Mouse (Mus musculus) myocyte (in vitro differentiated cells): Measurements from ENCODE around the gene Ube2f. TPM values are rescaled to one million over a fixed set of nuclear protein-coding genes. Genes with fewer than 3 reads are reported as not detected.

Experiments
- H3K27me3 ChIP-seq: one replicate; pipeline ENCODE4 v1.6.1; 2011; ENCODE audit not compliant: control insufficient read depth, insufficient read depth, insufficient read length
- H3K36me3 ChIP-seq: one replicate; pipeline ENCODE4 v1.6.1; 2011; ENCODE audit not compliant: control insufficient read depth, insufficient read depth
- H3K4me2 ChIP-seq: one replicate; pipeline ENCODE4 v1.6.1; 2011; ENCODE audit warnings: low read depth, control low read depth
- H3K4me3 ChIP-seq: one replicate; pipeline ENCODE4 v1.5.1; 2011; ENCODE audit warnings: mild to moderate bottlenecking, control low read depth, moderate library complexity
- H3K79me2 ChIP-seq: one replicate; pipeline ENCODE4 v1.6.1; 2011; ENCODE audit not compliant: control insufficient read depth, insufficient read depth
- H3ac ChIP-seq: one replicate; pipeline ENCODE4 v1.6.1; 2011; ENCODE audit not compliant: control insufficient read depth, insufficient read length
- CEBPB ChIP-seq: IDR thresholded peaks from 2 replicates; pipeline ENCODE4 v1.6.1; 2011; ENCODE audit warnings: mild to moderate bottlenecking, moderate library complexity; ENCODE audit not compliant: poor library complexity, insufficient read depth, severe bottlenecking
- E2F4 ChIP-seq: IDR thresholded peaks from one replicate; pipeline ENCODE4 v1.6.1; 2011; ENCODE audit warnings: mild to moderate bottlenecking, control low read depth, moderate library complexity; ENCODE audit not compliant: insufficient read depth
- MAX ChIP-seq: IDR thresholded peaks from one replicate; pipeline ENCODE4 v1.6.1; 2011; ENCODE audit warnings: low read depth, mild to moderate bottlenecking, control low read depth
- MYOD1 ChIP-seq, 3 experiments: IDR thresholded peaks; one replicate each; pipeline ENCODE4 v1.6.1; 2011; ENCODE audit warnings: control low read depth in 2 of 3, low read depth in 2 of 3, mild to moderate bottlenecking in 2 of 3, moderate library complexity in 1 of 3; ENCODE audit not compliant: insufficient read length in 2 of 3, control insufficient read depth in 1 of 3
- MYOG ChIP-seq, 3 experiments: IDR thresholded peaks; one replicate each; pipeline ENCODE4 v1.6.1; 2011; ENCODE audit warnings: control low read depth in 2 of 3, low read depth in 2 of 3, mild to moderate bottlenecking in 2 of 3; ENCODE audit not compliant: insufficient read length in 2 of 3, control insufficient read depth in 1 of 3, insufficient read depth in 1 of 3
- POLR2A ChIP-seq: IDR thresholded peaks from one replicate; pipeline ENCODE4 v1.6.1; 2011; ENCODE audit warnings: low read depth, mild to moderate bottlenecking, control low read depth, moderate library complexity; ENCODE audit not compliant: insufficient read length
- POLR2AphosphoS2 ChIP-seq: IDR thresholded peaks from one replicate; pipeline ENCODE4 v1.6.1; 2011; ENCODE audit warnings: low read depth, control low read depth; ENCODE audit not compliant: insufficient read length
- REST ChIP-seq: IDR thresholded peaks from one replicate; pipeline ENCODE4 v1.6.1; 2011; ENCODE audit warnings: mild to moderate bottlenecking, control low read depth, moderate library complexity; ENCODE audit not compliant: insufficient read depth, insufficient read length
- SRF ChIP-seq: IDR thresholded peaks from one replicate; pipeline ENCODE4 v1.6.1; 2011; ENCODE audit warnings: low read depth; ENCODE audit not compliant: control insufficient read depth, insufficient read length
- TCF12 ChIP-seq: IDR thresholded peaks from one replicate; pipeline ENCODE4 v1.6.1; 2011; ENCODE audit warnings: mild to moderate bottlenecking, control low read depth; ENCODE audit not compliant: poor library complexity, insufficient read depth, severe bottlenecking
- TCF3 ChIP-seq: IDR thresholded peaks from one replicate; pipeline ENCODE4 v1.6.1; 2011; ENCODE audit warnings: low read depth, control low read depth; ENCODE audit not compliant: insufficient read length
- USF1 ChIP-seq: IDR thresholded peaks from one replicate; pipeline ENCODE4 v1.6.1; 2011; ENCODE audit warnings: low read depth, mild to moderate bottlenecking, control low read depth, moderate library complexity
- polyA plus RNA-seq: library from polyadenylated mRNA; unstranded; fragments of >200 nt; fragmentation: generic; extraction: Trizol; gene quantifications from one replicate; pipeline ENCODE4 v1.2.1, GENCODE M21; 2012; ENCODE audit warnings: missing spikeins

The Ube2f gene
- polyA plus RNA-seq, 1 experiment, result 70.3 TPM

DNA sequence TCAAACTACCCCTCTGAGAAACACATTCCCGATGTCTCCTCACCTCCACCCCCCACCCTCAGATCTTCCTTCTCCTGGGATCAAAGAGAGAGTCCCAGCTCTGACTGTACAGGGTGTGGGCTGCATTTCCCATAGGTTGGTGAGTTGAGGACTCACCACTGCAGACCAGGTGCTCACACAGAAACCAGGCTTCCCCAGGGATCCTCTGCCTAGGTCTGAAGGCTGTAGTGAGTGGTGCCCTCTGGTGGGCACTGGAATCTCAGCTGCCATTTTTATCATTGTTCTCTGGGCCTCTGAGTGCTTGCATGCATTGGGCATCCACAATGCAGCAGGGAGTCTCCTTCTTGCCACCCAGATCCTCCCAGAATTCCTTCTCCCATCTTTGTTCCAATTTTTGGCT is 39.0 kb upstream of the Ube2f start:
- Histone ChIP-seq H3K79me2 (no peaks in the 10 kb centered on the region), H3K4me2 (no peak overlapping the region), H3ac (no peak overlapping the region), H3K27me3 (no peaks in the 10 kb centered on the region), H3K4me3 (no peak overlapping the region), H3K36me3 (no peaks in the 10 kb centered on the region)
- no peak for TF ChIP-seq USF1
- TF ChIP-seq E2F4, result no peak
- no peak for TF ChIP-seq MYOG (IDR thresholded peaks at IDR 0.05; ENCODE audit: control insufficient read depth in 1 of 3, insufficient read depth in 1 of 3, insufficient read length in 2 of 3, low read depth in 2 of 3)
- TF ChIP-seq POLR2A, result no peak
- TF ChIP-seq MYOD1 (IDR thresholded peaks at IDR 0.05; ENCODE audit: control insufficient read depth in 1 of 3, insufficient read length in 2 of 3, low read depth in 2 of 3), result peak in 1 of 3 experiments; percentile 50
- TF ChIP-seq MAX, result no peak
- no peak for TF ChIP-seq CEBPB

DNA sequence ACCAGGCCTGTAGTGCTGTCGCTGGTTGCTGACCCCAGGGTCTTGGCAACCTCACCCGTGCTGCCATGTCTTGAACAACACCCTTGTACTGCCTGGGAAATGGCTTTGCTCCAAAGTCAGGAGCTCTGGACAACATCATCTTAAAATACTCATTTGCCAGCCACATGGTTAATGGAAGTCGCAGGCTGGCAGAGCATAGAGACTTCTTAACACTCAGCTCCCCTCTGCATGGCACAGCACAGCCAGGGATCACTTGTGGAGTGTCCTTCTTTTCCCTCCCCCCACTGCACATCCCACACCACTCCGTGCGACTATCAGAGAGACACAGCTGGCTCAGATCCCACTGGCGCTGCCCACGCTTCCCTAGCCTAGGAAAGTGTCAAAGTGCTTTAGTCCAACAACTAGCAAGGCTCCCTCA is 38.5 kb upstream of the Ube2f start:
- H3K4me3 ChIP-seq, result no peak overlapping the region
- H3K79me2 ChIP-seq, result no peaks in the 10 kb centered on the region
- H3ac ChIP-seq, result no peak overlapping the region
- TF ChIP-seq USF1 (no peak), POLR2AphosphoS2 (no peak), MYOD1 (IDR thresholded peaks at IDR 0.05; ENCODE audit: control insufficient read depth in 1 of 3, insufficient read length in 2 of 3, low read depth in 2 of 3) (no peak), SRF (no peak), MYOG (IDR thresholded peaks at IDR 0.05; ENCODE audit: control insufficient read depth in 1 of 3, insufficient read depth in 1 of 3, insufficient read length in 2 of 3, low read depth in 2 of 3) (no peak), TCF12 (no peak), E2F4 (no peak), POLR2A (no peak), MAX (no peak), CEBPB (no peak), REST (no peak), TCF3 (no peak)
- H3K4me2 ChIP-seq, result no peak overlapping the region
- no peaks in the 10 kb centered on the region for H3K27me3 ChIP-seq
- H3K36me3 ChIP-seq, result no peaks in the 10 kb centered on the region

DNA sequence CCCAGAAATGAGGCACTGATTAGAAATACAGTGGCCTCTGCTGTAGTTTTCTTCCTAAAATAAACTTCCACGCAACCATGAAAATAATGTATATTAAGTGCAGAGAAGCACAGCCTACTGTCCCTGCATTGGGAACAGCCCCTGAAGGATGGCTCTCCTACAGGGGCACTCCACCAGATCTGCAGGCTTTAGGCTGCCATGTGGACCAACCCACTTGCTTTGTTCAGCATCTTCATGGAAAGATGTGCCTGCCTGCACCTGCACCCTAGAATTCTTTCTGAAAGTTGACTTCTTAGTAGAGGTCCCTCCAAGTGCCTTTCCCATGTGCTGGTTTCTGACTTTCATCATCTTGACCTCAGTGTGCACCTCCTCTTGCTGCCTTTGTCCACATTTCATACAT is 34.8 kb upstream of the Ube2f start:
- no peaks in the 10 kb centered on the region for H3K79me2 ChIP-seq
- H3K36me3 ChIP-seq, result no peaks in the 10 kb centered on the region

DNA sequence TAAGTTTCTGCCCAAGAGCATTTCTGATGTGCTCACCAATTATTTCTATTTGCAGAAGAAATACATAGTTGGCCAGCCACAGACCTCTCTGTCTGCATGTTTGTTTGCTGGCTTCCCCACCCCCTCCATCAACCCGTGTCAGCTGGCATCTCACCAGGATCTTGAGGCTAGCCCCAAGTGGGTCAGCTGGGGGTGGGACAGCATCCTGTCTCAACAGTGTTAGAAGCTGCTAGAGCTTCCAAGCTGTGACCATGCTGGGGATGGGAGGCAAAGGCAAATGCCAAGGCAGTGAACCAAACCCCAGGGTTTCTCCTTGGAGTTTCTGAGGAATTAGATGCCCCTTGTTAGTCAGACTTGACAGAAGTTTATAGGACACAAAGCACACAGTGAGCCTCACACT is 34.1 kb upstream of the Ube2f start:
- no peak for TF ChIP-seq POLR2A
- no peak for TF ChIP-seq E2F4
- no peak for TF ChIP-seq MAX
- no peak for TF ChIP-seq CEBPB
- no peak for TF ChIP-seq POLR2AphosphoS2
- peak in 1 of 3 experiments; percentile 38 for TF ChIP-seq MYOD1 (IDR thresholded peaks at IDR 0.05; ENCODE audit: control insufficient read depth in 1 of 3, insufficient read length in 2 of 3, low read depth in 2 of 3)
- no peak for TF ChIP-seq TCF12
- no peak for TF ChIP-seq USF1
- TF ChIP-seq REST, result no peak
- TF ChIP-seq SRF, result no peak
- no peak for TF ChIP-seq TCF3
- TF ChIP-seq MYOG (IDR thresholded peaks at IDR 0.05; ENCODE audit: control insufficient read depth in 1 of 3, insufficient read depth in 1 of 3, insufficient read length in 2 of 3, low read depth in 2 of 3), result peak in 1 of 3 experiments; percentile 64
- no peaks in the 10 kb centered on the region for H3K79me2 ChIP-seq
- H3K27me3 ChIP-seq, result no peaks in the 10 kb centered on the region
- no peak overlapping the region for H3ac ChIP-seq
- H3K4me3 ChIP-seq, result no peak overlapping the region
- no peaks in the 10 kb centered on the region for H3K36me3 ChIP-seq
- H3K4me2 ChIP-seq, result peak overlapping the region; percentile 61

More for the DNA sequence above, 34.8 kb upstream of the Ube2f start:
- Histone ChIP-seq H3K4me3 (no peak overlapping the region), H3K4me2 (no peak overlapping the region), H3ac (no peak overlapping the region), H3K27me3 (no peaks in the 10 kb centered on the region)
- TF ChIP-seq SRF, result no peak
- TF ChIP-seq TCF12, result no peak
- TF ChIP-seq POLR2A, result no peak
- TF ChIP-seq TCF3, result no peak
- no peak for TF ChIP-seq POLR2AphosphoS2
- TF ChIP-seq USF1, result no peak
- TF ChIP-seq MYOG (IDR thresholded peaks at IDR 0.05; ENCODE audit: control insufficient read depth in 1 of 3, insufficient read depth in 1 of 3, insufficient read length in 2 of 3, low read depth in 2 of 3), result no peak
- TF ChIP-seq CEBPB, result no peak
- no peak for TF ChIP-seq REST
- TF ChIP-seq E2F4, result no peak
- no peak for TF ChIP-seq MYOD1 (IDR thresholded peaks at IDR 0.05; ENCODE audit: control insufficient read depth in 1 of 3, insufficient read length in 2 of 3, low read depth in 2 of 3)
- TF ChIP-seq MAX, result no peak
